Mouse (Mus musculus) large intestine, adult 2 months (tissue): ENCODE measurements around the gene Spast. TPM values are rescaled to one million over a fixed set of nuclear protein-coding genes. Genes with fewer than 3 reads are reported as not detected.
"Not testable (repeated sequence)": the region's sequence is repeated elsewhere in the genome, so short reads cannot be mapped to it uniquely, and the experiment has no call there.

Experiments used
- DNase-seq: peaks from one replicate; pipeline ENCODE4 v3.0.0-alpha.2; 2012; ENCODE audit warnings: low read depth, low spot score
- WGBS: fragments of 180-500 bp; shearing (Covaris S2); methylation state at CpG from one replicate; pipeline ENCODE4 v1.1.7; 2018; 5-methylcytosine and 5-hydroxymethylcytosine counted together
- polyA plus RNA-seq: library from polyadenylated mRNA; depleted of rRNA; stranded (reverse); fragments of >200 nt; gene quantifications from 2 replicates; pipeline ENCODE4 v1.2.3, GENCODE M21; 2012

The Spast gene
- polyA plus RNA-seq, 1 experiment: 3.1 TPM

GRCm38 (mm10) chr17:74322400-74323054 lies 16.3 kb upstream of the Spast start:
- no peak for DNase-seq
- 46% methylated on average over 5 of the region's 5 CpGs for WGBS

GRCm38 (mm10) chr17:74323844-74324243 lies 14.9 kb upstream of the Spast start, which contains the start of gene Dpy30:
Dpy30 (minus strand) TSS chr17:74323944.
- no peak for DNase-seq
- 82% methylated on average over 2 of the region's 2 CpGs for WGBS

GRCm38 (mm10) chr17:74327195-74327594 lies 11.6 kb upstream of the Spast start:
- whole genome bisulfite sequencing: 85% methylated on average over 7 of the region's 7 CpGs
- DNase-seq: not testable (repeated sequence)

- 53% methylated on average over 2 of the region's 2 CpGs for WGBS
- not testable (repeated sequence) for DNase-seq
Measured at GRCm38 (mm10) chr17:74328146-74328545, 10.6 kb upstream of the Spast start.

- 50% methylated on average over 9 of the region's 9 CpGs for WGBS
- DNase-seq: no peak
Measured at GRCm38 (mm10) chr17:74331049-74331676, 7.6 kb upstream of the Spast start.

GRCm38 (mm10) chr17:74338225-74338931 lies 409 bp upstream of the Spast start:
- WGBS: under 1% methylated on average over 39 of the region's 50 CpGs
- peak; percentile 68 for DNase-seq

- 60% methylated on average over 5 of the region's 5 CpGs for WGBS
- no peak for DNase-seq
Measured at GRCm38 (mm10) chr17:74341151-74341550, 2.4 kb downstream of the Spast start.

GRCm38 (mm10) chr17:74363592-74363991 lies 24.8 kb downstream of the Spast start:
- 41% methylated on average over 1 of the region's 1 CpGs for WGBS
- DNase-seq: no peak

GRCm38 (mm10) chr17:74376916-74377315 lies 38.1 kb downstream of the Spast start:
- 53% methylated on average over 1 of the region's 1 CpGs for WGBS
- no peak for DNase-seq

- no peak for DNase-seq
Measured at GRCm38 (mm10) chr17:74386657-74387056, 47.9 kb downstream of the Spast start.

- no peak for DNase-seq
- WGBS: 80% methylated on average over 3 of the region's 3 CpGs
Measured at GRCm38 (mm10) chr17:74389847-74390246, 51.1 kb downstream of the Spast start.

- no peak for DNase-seq
- 77% methylated on average over 2 of the region's 2 CpGs for WGBS
Measured at GRCm38 (mm10) chr17:74394381-74394780, 55.6 kb downstream of the Spast start.

- WGBS: 7% methylated on average over 16 of the region's 16 CpGs
- DNase-seq: peak; percentile 46
Measured at GRCm38 (mm10) chr17:74394855-74395254, 56.1 kb downstream of the Spast start.

- DNase-seq: peak; percentile 89
- under 1% methylated on average over 41 of the region's 41 CpGs for WGBS
Measured at GRCm38 (mm10) chr17:74395383-74396065, 56.7 kb downstream of the Spast start, which contains the start of gene Slc30a6. Slc30a6 (plus strand) TSS chr17:74395608.

GRCm38 (mm10) chr17:74396766-74397165 lies 58.0 kb downstream of the Spast start:
- 39% methylated on average over 4 of the region's 4 CpGs for WGBS
- DNase-seq: no peak

GRCm38 (mm10) chr17:74397173-74397572 lies 58.4 kb downstream of the Spast start:
- 61% methylated on average over 2 of the region's 2 CpGs for WGBS
- no peak for DNase-seq

- WGBS: 81% methylated on average over 12 of the region's 12 CpGs
- DNase-seq: peak; percentile 44
Measured at GRCm38 (mm10) chr17:74402486-74403222, 63.9 kb downstream of the Spast start.

- 84% methylated on average over 8 of the region's 8 CpGs for WGBS
- no peak for DNase-seq
Measured at GRCm38 (mm10) chr17:74406487-74406886, 67.7 kb downstream of the Spast start.

- DNase-seq: no peak
Measured at GRCm38 (mm10) chr17:74409722-74410121, 70.9 kb downstream of the Spast start.

More at GRCm38 (mm10) chr17:74409722-74410121, 70.9 kb downstream of the Spast start:
- WGBS: 72% methylated on average over 4 of the region's 4 CpGs
